Mouse (Mus musculus): ENCODE data around the gene Zbtb7b.

Zbtb7b gene

DNA sequence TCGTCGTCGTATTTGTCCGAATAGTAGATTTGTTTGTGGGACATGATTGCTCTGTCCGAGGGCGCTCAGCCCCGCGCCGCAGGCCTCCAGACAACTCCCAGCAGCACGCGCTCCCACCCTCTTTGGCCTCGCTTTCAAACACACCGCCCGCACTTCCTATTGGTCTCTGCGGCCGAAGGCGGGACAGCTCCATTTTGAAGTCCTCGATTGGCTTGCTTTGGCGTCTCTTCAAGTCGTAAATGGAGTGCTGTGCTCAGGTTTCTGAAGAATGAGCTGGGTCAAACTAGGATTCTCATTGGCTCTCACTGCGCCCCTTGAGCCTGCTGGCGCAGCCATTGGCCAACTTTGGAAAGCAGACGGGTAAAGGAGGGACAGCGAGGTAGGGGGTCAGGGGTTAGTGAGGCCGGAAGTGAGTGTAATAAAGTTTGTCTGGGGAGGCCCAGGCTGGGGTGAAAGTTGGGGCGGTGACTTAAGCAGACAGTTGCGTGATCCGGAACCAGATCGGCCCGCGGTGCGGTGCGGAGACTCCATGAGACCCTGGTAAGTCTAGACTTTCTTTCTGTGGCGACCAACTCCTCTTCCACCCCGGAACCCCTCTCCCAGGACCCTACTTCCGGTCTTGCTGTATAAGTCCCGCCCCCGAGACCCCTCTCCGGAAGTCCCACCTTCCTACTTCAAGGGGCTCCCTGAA lies 23.7 kb upstream of the Zbtb7b start, which contains the start of the genes Cks1b and Shc1:
Cks1b (minus strand) TSS at position 214 of the 691 bp plus-strand sequence.
Shc1 (plus strand) TSS at position 274 of the 691 bp plus-strand sequence.
- peak; percentile 94 for DNase-seq

DNA sequence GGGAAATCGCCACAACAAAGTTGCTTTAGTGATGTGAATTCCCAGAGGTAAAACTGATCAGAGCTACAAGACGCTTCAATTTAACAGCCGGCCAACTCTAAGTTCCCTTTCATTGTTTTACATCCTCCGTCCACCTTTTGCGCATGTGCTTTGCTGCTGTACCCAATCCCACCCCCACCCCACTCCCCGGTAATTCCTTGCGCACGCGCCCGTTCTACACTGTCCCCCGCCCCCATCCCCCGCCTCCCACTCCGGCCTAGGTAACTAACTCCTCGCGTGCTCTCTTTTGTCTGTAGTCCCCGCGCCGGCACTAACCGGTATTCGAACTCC lies 23.2 kb upstream of the Zbtb7b start:
- DNase-seq = no peak

DNA sequence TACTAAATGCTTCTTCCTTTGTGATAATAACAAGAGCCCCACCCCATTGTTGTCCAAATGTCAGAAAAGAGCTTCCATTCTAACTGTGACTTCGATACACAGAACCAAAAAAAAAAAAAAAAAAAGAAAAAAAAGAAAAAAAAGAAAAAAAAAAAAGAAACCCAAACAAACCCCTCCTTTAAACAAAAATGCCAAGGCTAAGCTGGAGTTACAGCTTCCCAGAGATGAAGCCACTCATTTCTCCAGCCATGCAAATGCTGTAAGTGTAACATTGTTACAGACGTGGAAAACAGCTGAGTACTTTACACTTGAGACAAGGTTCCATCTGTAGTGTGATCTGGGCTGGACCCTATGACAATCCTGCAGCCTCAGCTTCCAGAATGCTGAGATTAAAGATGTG lies 22.6 kb upstream of the Zbtb7b start:
- DNase-seq = no peak

DNA sequence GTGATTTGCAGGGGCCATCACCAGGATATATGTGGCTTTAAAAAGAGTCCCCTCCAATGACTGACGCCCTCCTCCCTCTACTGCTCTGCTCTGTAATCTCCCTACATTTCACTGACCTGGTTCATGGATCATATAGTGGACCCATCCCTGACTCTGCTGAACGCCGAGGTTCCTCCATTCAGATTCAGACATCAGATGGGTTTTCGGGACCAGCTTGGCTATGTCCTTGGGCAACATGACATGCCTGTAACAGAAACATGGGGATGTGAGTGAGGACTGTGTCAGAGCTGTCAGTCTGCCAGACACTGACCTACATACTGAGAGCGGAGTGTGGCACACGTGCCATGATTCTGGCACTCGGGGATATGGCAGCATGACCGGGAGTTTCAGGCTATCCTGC lies 21.6 kb upstream of the Zbtb7b start:
- DNase-seq = no peak

DNA sequence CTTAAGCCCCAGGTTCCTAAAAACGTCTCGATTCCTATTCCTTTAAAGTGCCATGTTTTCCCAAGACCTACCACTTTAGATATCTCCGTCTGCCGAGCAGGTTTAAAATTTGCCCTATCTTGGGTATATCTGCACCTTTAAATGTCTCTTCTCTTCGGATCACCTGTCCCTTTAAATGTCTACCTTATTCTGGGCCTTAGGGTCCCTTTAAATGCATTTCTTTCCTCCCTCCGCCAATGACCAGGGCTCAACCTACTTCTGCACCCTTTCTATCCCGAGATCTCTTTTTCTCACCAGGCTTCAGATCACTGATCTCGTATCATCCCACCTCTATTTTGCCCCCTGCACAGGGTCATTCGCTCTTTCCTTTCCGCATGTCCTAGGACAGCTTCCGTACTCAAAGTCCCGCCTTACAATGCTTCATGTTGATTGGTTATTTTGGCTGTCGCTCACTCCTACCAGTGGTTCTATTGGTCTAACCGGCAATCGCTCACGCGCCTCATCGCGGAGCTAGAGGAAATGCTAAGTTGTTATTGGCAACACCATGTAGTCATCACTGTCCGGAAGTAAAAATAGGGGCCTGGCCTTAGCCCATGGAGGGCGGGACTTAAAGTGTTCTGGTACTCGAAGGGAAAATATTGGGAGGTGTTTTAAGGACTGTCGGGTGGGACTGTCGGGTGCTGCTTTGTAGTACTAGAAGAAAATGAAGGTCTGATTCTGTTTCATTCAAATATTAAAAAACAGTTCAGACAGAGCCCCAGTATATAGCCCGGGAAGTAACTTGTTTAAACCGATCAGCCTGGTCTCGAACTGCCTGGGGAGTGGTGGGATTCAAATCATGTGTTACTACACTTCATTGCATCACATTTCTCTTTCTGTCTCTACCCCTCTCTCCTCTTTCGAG lies 17.2 kb upstream of the Zbtb7b start, which contains the start of gene Flad1:
Flad1 (minus strand) TSS at position 381 of the 904 bp plus-strand sequence.
- DNase-seq = peak; percentile 100

DNA sequence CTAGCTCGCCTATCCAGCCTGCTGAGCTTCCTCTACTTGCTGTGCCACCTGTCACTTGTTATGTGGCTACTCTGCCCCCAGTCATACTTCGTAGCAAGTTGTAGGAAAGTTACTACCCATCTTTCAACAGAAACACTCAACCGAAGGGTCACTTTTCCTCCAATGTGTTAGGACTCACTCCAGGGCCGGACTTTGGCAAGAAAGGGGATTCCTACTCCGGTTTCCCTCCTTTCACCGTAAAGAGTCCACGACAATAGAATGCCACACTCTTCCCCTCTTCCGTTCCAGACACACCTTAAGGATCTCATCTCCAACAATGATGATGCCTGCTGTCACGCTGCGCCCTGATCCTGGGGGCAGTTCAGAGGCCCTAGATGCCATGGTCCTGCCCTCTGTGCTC lies 16.3 kb upstream of the Zbtb7b start:
- no peak for DNase-seq

DNA sequence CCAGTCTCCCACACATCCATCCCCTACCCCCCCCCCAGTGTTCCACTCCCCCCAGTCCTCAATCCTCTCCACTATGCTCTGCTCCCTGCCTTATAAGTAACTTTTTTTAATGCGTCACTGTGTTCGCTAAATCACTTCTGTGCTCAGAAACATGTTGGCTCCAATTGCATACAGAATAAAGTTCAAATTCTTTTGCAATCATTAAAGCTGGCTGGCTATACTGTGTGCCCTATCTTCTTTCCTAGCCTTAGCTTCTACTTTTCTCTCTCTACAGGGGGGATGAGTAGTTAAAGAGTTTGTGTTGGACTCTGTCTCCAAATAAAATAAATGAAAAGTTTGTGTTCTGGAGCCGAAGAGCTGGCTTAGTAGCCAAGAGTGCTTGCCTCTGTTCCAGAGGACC lies 15.1 kb upstream of the Zbtb7b start:
- DNase-seq = no peak

DNA sequence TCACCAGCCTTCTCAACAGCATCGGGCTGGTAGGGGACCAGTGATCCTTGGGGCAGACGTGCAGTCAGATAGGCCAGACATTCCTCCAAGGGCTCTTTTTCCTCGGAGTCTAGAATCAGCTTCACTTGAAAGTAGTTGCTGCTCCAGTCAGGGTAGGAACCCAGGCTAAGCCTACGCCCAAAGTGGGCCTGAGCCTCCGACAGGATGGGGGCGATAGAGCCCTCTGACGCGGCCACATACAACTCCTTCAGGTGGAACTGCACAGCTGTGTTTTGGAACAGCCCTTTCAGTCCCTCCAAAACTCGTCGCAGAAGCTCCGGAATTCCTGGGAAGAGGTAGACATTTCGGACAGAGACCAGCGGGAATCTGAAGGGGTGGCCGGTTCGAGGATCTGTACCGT lies 13.9 kb upstream of the Zbtb7b start:
- DNase-seq = no peak

DNA sequence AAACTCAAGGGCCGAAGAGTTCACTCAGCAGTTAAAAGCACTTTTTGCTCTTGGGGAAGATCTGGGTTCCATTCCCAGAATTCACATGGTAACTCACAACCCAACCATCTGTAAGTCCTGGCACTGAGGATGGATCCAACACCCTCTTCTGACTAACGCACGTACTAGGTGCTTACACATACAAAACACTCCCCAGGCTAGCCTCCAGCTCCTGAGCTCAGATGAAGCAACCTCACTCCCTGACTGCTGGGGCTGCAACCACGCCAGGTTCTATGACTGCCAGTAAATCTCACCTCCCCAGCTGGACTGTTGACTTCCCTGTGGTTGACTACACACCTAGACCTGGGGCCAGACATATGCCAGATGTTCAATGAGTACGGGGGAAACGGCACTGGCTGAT lies 12.3 kb upstream of the Zbtb7b start:
- no peak for DNase-seq

DNA sequence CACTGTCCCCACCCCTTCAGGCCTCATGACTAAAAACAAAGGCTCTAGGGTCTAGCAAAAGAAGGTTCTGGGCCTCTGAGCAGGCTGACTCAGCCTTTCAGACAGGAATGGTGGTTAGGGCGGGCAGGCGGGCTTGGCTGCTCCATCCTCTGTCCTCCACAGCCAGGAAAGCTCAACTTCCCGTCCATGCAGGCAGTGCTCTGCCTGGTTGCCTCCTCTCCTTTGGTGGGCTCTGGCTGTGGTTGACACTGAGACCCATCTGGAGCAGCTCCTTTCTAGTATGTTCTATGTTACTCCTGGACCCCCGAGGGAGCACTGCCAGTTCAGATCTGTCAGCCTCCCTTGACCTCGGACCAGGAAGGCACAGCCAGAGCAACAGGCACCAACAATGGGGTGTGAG lies 8.1 kb upstream of the Zbtb7b start, which contains the start of gene Lenep:
Lenep (minus strand) TSS at position 101 of the 400 bp plus-strand sequence.
- no peak for DNase-seq

DNA sequence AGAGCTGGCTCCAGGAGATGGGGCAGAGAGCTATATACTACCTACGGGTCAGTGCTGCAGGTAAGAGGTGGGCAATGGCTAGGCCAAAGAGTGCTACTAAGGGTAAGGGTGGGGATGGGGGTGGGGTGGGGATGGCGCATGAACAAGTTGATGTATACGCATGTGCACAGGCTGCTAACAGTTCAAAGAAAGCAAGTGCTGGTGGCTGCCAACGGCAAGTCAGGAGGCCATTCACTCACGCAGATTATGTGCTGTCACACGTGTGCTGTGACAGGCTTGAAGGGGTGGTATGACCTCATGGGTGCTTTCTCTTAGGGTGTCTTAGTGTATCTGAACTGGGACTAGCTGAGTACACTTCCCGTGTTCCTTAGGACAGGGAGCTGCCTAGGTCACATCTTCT lies 6.8 kb upstream of the Zbtb7b start:
- DNase-seq = no peak

DNA sequence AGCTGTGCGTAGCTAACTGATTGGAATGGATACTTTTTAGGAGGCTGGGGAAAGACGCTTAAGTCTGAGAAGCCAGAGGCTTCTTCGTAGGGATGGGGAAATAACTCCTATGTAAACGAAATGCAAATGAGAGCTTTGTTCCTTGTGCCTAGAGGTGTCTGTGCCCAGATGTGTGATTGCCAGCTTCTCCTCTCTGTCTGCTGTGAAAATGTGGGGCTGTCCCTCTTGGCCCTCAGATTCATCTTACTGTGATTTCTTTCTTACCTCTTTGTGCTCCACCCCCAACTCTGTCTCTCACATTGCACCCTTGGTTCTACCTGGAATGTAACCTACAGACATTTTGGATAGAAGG lies 2.1 kb upstream of the Zbtb7b start:
- no peak for DNase-seq

DNA sequence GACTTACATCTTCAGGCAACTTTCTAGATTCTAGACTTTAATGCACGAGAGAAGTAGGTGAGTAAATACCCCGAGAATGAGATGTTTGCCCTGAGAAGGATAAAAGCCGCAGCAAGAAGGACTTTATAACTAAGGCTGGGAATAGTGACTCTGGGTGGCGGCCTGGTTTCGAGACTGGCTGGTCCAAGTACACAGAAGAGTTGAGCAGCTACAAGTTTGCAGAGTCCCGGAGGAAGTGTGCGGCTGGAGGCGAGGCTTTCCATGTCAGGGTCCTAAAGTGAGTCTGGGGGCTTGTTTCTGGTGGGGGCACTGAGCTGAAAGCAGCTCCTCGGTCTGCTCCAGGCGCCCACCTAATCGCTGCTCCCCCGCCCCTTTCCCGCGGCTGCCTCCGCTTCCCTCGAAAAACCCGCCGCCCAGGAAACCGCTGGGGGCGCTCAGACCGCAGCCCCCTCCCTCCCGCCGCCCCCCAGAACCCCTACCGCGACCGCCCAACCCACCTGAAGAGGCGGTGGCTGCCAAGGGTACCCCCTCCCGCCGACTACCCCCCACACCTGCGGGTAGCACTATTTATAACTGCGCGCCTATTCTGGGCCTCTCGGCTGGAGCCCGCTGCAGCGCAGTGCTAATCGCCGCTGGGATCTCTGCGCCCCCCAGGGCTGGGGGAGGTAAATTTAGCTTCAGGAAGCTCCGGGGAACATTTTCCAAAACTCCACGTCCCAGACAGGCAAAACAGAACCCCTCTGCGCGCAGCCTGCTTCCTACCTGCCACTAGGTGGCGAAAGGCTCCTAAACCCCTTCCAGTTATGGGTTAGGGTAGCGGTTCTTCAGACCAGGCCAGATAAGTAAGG lies 1.5 kb upstream of the Zbtb7b start:
- peak; percentile 80 for DNase-seq

DNA sequence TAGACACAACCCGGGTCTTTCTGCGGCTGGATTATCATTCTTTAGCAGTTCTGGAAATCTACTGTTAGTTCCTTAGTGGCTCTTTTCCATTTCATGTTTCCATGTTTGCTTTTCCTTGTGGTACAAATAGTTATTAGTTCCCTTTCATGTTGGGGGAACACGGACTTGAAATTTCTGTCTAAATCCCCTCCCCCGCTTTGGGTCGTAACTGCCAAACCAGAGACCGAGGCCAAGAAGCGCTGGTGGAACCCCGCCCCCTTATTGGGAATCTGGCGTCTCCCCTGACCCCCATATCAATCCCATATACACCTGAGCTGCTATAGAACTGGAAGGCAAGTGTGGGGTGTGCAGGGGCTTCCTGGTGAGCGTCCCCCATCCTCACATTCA lies 836 bp upstream of the Zbtb7b start:
- peak; percentile 76 for DNase-seq

DNA sequence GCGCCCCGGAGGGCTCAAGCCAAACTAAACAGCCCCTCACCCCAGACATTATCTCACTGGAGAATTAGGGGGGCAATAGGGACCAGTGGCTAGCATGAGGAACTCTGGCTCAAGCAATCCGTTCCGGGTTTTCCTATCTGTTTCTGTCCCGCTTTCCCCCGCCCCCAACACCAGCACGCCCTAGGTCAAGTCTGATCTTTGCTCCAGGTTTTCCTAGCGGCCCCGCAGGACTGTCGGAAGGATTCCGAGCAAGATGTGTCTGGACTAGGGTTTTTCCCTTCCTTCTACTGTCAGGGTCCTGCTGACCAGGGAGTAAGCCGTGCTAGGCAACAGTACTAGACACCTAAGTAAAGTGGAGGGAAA lies 299 bp upstream of the Zbtb7b start:
- DNase-seq = peak; percentile 92

DNA sequence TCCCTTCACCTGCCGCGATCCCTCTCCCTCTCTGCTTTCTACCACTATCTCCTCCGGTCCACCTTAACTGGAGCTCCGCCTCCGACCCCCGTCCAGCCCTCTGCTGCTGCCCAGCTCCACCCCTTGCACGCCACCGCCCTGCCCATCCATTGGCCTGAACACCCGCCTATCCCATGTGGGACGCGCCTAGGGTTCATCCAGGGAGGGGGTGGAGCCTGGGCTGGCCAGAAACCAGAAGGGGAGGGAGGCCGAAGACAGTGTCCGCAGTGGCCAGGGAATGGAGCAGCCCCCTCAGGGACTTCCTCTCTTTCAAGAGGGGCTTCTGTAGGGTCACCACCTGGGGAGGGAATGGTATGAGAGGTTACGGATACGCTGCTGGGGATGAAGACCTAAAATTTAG lies 971 bp downstream of the Zbtb7b start:
- peak; percentile 100 for DNase-seq

DNA sequence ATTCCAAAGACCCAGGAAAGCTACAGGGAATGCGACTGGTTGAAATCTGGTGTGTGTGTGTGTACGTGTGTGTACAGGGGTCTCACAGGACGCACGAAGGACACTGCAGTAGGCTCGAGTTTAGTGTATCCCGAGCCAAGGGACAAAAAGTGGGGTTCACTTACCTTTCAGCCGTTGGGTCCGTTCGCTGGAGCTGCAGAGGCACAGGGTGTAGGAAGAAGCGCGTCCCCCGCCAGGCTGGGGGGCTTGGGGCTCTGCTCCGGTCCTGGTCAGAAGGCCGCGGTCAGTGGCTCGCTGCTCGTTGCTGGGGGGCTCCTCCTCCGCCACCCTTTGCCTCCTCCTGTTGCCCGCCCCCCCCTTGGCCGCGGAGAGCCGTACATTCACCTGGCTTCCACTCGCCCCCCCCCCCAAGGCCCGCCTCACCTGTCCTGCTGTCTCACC lies 1.7 kb downstream of the Zbtb7b start:
- peak; percentile 79 for DNase-seq

DNA sequence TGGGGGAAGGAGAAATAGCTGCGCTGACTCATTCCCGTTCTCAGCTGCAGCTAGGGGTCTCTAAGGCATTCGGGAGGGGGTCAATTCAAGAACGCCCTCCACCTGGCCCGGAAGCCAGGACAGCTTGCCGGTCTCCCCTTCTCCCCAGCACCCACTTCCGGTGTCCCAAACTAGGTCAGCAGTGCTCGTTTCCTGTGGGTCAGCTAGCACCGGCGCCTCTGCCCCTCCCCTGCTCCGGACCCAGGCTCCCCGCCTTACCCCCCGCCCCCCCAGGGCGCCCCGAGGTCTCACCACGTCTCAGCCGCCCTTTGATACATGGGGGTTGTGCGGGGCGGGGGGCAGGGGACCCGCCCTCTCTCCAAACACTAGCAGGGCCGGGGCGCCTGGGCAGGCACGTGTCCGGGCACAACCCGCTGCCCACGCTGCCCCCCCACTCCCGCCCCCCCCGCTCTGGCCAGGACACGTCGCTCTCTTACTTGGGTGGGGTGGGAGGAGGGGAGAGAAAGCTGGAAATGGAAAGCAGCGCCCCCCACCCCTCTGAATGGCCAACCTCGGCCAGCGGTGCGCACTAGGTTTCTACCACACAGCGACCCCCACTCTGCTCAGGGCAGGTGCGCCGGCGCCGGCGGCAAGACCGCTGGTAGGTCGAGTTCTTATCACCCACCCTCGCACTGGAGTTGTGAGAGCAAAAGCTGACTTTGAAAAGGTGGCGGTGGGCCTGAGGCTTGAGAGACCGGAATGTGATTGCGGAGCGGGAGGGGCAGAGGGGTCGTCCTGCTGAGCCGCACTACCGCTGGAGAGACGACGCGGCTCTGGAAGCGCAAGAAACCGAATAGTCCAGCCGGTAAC lies 2.7 kb downstream of the Zbtb7b start:
- peak; percentile 84 for DNase-seq

DNA sequence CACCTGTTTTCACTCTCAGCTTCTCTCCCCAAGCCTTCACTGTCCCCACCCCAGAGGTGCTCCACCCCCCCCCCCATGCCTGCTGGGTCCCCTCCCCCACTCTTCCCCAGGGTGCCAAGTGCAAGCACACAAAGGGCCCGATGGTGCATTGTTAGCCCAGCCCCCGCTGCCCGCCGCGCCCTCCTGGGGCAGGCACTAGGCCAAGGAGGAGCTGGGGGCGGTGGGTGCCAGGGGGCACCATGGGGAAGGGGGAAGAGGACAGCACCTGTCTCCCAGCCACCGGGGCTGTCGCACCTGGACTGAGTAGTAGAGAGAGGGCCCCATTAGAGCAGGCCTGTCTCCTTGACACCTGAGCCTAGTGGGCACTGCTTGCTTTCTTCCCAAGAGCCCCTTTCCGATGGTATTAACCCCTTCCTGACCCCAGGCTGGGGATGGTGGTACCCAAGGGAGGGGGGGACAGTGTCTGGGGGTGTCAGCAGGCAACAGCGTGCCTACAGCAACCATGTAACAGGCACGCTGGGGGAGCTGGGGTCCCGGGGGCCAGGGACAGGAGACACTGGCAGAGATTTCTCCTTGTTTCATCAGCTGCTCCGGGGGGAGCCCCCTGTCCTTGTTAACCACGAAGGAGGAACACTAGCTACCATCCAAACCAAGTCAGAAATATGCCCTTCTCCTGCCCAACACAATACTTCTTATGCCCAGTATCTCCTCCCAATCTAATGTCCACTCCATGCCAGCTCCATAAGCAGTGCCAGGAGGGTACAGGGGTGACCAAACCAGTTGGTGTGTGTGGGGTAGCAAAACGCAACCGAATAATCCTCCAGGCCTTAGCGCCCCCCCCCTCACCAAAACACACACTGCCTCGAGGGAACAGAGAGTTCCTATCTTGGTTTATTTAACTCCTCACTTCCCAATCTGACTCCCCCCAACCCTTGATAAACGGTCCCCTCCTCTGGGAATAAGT lies 3.6 kb downstream of the Zbtb7b start:
- peak; percentile 78 for DNase-seq

DNA sequence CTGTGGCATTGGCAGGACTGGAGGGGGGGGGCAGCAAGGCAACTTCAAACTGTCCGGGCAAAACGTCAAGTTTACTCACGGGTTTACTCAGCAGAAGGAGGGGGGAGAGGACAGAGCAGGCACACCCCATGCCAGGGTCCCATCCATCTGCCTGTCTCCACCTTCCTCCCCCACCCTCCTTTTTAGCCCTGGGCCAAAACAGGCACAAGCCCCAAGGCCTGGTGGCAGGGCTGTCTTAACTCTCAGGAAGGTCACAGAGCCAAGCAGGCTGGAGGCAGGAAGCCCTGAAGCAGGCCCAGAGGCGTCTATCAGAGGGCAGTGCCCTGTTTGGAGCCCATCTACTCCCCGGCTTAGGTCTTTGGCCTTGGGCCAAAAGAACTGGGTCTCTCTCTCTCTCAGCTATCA lies 4.5 kb downstream of the Zbtb7b start:
- DNase-seq = peak; percentile 76

Measured in cerebellum, adult 9-11 months (tissue).